Mouse (Mus musculus) heart, postnatal 36 days (tissue): ENCODE results near the gene Gcnt4. TPM values are rescaled to one million over a fixed set of nuclear protein-coding genes. Genes with fewer than 3 reads are reported as not detected.
"Not testable (repeated sequence)": the region's sequence is repeated elsewhere in the genome, so short reads cannot be mapped to it uniquely, and the experiment has no call there.

Experiments
- DNase-seq, 2 experiments: peaks; one replicate each; pipeline ENCODE4 v3.0.0; 2021 to 2022
- intact Hi-C: fragments of 180-260 bp; cut with DNase I; formaldehyde crosslinking; loops from one replicate; pipeline ENCODE4 v1.15.1; 2025
- total RNA-seq, 2 experiments: library from RNA; stranded (reverse); gene quantifications; 2 replicates each; pipeline ENCODE4 v1.2.3; 2021

Gcnt4 gene
- under 1 TPM; 0.05 to 0.14 TPM for total RNA-seq

DNA sequence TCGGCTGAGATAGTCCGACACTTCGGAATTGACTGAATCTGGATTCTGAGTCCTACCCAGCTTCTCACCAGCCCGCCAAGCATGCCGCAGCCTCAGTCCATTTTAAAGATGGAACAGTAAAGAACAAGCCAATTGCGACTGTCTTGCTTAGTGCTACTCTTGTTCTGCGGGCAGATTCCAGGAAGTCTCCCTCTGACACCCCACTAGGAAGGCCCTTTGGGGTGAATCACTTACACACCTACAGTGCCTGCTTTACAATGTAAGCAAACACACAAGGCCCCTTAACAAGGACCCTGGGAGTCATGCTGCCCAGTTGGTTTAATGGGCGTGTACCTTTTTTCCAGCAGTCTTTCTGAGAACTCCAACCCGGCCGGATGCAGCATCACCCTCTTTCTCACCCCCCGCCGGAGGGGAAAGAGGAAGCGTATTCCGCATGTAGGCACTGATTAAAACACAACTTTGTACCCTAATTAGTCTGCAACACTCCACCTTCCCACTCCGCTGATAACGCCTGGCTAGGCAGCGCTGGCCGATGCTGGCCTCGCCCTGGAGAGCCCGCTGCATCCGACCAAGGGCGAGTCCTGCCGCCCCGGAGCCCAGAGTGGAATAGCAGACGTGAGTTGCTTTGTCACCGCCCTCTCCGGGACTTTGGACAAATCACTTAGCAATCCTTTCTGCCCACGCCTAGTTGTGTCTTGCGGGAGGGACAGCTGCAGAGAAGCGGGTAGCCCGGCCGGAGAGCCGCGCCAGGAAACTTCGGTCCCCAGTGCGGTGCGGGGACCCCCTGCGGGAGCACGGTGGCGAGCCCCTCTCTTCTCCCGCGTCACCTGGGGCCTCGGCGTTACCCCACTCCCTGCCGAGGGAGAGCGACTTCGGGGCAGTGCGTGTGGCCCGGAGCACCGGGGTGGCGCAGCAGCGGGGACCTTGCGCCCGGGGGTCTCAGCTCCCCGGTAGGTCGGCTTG, at the start of gene Gcnt4:
Gcnt4 (plus strand) TSS at position 691 of the 963 bp plus-strand sequence.
- intact Hi-C loops, result no loop called here
- peak; percentile 40 to 51 for DNase-seq

GRCm38 (mm10) chr13:96878220-96879057, 46.0 kb upstream of the Gcnt4 start:
- no peak for DNase-seq
- intact Hi-C loops, result no loop called here

DNA sequence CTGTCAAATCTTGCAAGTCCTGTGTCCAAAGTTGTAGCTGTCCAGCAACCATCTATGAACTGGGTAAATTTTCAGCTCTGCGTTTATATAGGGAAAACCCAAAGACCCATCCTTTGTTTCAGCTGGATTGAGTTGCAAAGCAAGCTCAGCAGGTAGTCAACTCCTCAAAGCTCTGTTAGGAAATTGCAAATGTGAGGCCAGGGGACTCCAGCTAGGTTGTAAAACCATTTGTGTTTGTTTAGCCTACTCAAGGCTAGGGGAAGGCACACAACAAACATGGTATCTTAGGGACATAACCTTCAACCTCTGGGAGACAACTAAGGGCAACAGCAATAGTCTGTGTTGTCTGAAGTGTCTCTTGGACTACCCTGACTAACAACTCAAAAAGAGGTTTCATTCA, 40.0 kb upstream of the Gcnt4 start:
- DNase-seq, result no peak
- intact Hi-C loops, result no loop called here

DNA sequence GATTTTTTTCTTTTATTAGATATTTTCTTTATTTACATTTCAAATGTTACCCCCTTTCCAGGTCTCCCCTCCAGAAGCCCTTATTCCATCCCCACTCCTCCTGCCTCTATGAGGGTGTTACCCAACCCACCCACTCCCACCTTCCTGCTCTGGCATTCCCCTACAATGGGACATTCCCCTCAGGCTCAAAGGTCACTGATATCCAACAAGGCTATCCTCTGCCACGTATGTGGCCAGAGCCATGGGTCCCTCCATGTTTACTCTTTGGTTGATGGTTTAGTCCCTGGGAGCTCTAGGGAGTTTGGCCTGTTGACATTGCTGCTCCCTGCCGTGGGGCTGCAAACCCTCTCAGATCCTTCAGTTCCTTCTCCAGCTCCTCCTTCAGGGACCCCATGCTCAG, 34.5 kb upstream of the Gcnt4 start:
- intact Hi-C loops, result no loop called here
- DNase-seq, result no peak

- DNase-seq, result no peak
- intact Hi-C loops, result no loop called here
These were observed 29.3 kb upstream of the Gcnt4 start for GRCm38 (mm10) chr13:96895144-96895543.

GRCm38 (mm10) chr13:96906717-96907116, 17.8 kb upstream of the Gcnt4 start:
- intact Hi-C loops, result no loop called here
- DNase-seq, result no peak

DNA sequence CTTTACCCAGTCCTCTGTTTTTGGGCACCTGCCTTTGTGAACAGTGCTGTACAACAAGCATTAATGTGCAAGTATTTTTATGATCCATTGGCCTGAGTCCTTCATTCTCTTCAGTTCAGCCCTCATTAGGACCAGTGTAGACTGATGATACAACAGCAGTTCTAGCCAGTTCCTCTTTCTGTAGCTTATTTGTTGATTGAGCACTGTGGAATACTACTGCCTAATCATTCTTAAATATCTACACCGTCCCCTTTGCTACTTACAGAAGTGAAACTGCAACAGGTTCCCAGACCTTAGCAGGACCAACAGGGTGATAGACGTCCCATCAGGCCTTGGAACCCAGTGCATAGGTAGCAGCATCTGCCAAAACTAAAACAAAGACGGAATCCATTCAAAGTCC, 13.3 kb upstream of the Gcnt4 start:
- intact Hi-C loops, result no loop called here
- DNase-seq, result no peak

DNA sequence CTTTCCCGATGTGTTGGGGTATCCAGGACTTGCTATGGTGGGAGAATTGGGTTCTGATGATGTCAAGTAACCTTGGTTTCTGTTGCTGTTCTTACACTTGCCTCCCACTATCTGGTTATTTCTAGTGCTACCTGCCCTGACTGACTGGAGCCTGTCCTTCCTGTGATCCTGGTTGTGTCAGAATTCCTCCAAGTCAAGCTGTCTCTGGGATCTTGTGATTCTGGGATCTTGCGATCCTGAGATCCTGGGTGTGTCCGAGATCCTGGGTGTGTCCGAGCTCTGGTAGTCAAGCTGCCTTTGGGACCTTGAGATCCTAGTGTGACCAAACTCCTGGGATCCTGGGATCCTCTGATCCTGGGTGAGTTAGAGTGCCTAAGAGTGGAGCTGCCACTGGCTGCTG, 1.4 kb upstream of the Gcnt4 start:
- DNase-seq, intact Hi-C loops: not testable (repeated sequence)

GRCm38 (mm10) chr13:96924985-96925745, 676 bp downstream of the Gcnt4 start:
- intact Hi-C loops, result no loop called here
- peak; percentile 7 to 22 for DNase-seq

GRCm38 (mm10) chr13:96925991-96926725, 1.7 kb downstream of the Gcnt4 start:
- intact Hi-C loops, result no loop called here
- no peak for DNase-seq

DNA sequence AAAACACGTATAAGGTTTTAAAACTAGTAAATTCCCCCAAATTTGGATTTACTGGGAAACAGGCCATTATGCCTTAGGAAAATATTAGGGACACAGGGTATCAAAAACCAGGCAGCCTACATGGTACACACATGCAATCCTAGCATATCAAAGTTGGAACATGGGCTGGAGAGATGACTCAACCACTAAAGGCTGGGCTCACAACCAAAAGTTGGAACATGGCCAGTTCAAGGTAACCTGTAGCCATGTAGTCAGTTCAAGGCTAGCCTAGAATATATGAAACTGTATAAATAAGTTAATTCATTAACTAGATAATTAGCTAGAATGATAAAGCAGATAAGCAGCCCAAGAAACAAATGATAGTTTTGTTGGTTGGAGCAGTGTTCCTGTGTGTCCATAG, 3.3 kb downstream of the Gcnt4 start:
- intact Hi-C loops, result no loop called here
- no peak for DNase-seq

GRCm38 (mm10) chr13:96928432-96929039, 4.0 kb downstream of the Gcnt4 start:
- intact Hi-C loops, result no loop called here

DNA sequence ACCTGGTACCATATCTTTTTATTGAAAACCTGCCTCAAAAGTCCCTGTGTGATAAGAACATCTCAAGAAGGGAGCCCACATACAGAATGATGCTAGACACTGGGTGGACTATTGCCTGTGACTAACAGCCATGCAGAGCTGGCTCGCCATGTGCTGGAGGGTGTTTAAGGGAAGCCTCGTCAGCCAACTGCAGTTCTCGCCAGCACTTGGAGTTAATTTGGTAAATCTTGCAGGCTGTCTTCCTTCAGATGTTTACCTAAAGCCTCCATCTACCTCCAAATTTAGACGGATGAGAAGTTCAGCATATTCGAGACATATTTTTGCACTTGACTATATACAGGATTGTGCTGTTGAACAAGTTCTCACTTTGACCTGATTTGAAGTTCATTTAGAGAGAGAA, 8.3 kb downstream of the Gcnt4 start:
- intact Hi-C loops, result no loop called here
- no peak for DNase-seq

More at GRCm38 (mm10) chr13:96928432-96929039, 4.0 kb downstream of the Gcnt4 start:
- DNase-seq, result no peak

GRCm38 (mm10) chr13:96933367-96933766, 8.9 kb downstream of the Gcnt4 start:
- DNase-seq, result no peak
- intact Hi-C loops, result no loop called here

- no peak for DNase-seq
- intact Hi-C loops, result no loop called here
These were observed 11.8 kb downstream of the Gcnt4 start for GRCm38 (mm10) chr13:96936173-96936777.

DNA sequence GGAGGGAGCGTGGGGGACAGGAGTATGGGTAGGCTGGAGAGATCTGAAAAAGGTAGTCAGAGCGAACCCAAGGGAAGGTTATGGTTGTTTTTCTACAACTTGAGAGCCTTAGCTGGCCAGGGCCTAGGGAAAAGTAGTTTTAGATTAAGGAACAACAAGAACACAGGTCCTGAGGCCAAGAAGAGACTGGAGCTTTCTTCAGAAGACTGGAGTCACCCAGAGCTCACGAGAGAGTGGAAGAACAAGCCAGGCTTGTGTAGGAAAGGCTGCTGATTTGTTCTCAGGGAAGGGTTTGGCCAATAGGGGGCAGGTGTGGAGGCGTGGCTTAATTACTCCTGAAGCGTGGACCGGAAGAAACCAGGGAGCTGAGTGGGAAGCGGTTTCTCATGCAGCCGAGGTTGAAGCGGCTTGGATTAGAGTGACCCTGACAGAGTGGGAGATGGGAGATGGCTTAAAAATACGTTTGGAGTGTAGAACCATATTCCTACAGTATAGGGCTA, 12.6 kb downstream of the Gcnt4 start:
- intact Hi-C loops, result no loop called here
- DNase-seq, result no peak

- intact Hi-C loops, result no loop called here
- DNase-seq, result no peak
These were observed 15.2 kb downstream of the Gcnt4 start for GRCm38 (mm10) chr13:96939680-96940079.

DNA sequence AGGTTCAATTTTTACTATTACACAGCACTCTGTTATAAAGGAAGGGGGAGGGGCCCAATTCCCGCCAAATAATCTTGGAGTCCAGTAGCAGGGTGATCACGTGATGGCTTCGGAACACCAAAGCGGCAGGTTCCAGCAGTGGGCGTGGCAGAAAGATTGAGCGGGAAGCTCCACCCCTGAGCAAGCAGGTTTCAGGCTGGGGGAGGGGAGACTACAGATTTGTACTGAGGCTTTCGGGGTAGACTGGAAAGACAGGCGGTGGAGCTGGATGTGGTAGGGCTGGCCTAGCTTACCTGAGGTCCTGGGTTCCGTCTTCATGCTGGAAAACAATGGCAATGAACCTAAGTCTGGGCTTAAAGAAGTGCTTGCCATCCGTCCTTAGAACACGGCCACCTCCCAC, 17.0 kb downstream of the Gcnt4 start:
- DNase-seq, intact Hi-C loops: not testable (repeated sequence)

GRCm38 (mm10) chr13:96943571-96943970, 19.1 kb downstream of the Gcnt4 start:
- intact Hi-C loops, result no loop called here
- DNase-seq, result peak in 1 of 2 experiments; percentile 15
